Mouse (Mus musculus) left cerebral cortex, adult 2 months (tissue): ENCODE measurements at regions not wholly inside any gene's neighbourhood (a gene's known extent, or its start where the extent isn't known, plus 50 kb on each side); places are given as distances from the start of the nearest gene placed in this dataset.

Experiments used
- DNase-seq, 2 experiments: peaks; one replicate each; pipeline ENCODE4 v3.0.0; 2021 to 2022; ENCODE audit warnings: low spot score in 2 of 2, mixed read lengths in 1 of 2; ENCODE audit errors: extremely low spot score in 1 of 2
- H3K27ac ChIP-seq: fragments of 200-600 bp; 2 replicates; pipeline ENCODE4 v1.8.1; 2022
- H3K4me3 ChIP-seq: fragments of 200-600 bp; 2 replicates; pipeline ENCODE4 v1.8.1; 2022
- CTCF ChIP-seq: fragments of 200-600 bp; IDR thresholded peaks from 2 replicates; pipeline ENCODE4 v1.8.1; 2022; ENCODE audit warnings: antibody characterized with exemption, mild to moderate bottlenecking, moderate library complexity
- intact Hi-C: fragments of 180-260 bp; cut with DNase I; formaldehyde crosslinking; loops from one replicate; pipeline ENCODE4 v1.15.1; 2025

DNA sequence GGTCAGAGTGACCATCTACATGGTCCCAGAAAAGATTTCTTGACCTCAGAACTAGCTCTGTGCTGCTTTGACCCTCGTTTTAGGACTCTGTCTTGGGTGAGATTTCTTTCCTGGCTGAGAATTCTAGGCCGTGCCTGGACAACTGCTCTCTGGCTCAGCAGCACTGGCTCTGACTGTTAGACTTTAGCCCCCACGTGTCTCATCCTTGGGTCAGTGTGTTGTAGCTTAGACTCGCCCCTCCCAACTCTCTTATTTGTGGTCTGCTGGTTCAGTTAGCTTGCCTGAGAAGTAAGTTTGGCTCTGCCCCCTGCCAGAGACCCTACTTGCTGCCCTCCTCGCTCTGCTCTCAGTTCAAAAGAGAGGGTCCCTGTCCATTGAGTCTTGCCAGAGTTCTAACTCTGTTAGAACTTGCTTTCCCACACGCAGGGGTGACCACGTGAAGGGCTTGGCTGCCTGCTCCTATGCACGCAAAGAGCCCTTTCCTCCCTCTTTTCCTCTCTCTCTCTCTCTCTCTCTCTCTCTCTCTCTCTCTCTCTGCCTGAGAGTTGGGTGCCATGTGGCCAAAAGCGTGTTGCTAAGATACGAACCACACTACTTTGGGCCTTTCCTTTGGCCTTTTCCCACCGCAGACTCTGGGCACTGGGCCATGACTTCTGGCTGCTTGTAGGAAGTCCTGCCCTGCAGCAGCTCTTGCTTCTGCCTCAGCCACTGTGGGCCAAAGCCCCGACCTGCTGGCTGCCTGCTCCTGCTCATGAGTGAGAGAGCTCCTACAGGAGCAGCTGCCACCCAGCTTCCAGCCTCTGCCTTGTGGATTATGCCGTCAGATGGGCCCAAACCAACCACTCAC is 344.2 kb upstream of the Amot start:
- H3K4me3 ChIP-seq: no peak overlapping the region
- intact Hi-C loops: no loop called here
- no peak for TF ChIP-seq CTCF
- H3K27ac ChIP-seq: no peak overlapping the region
- peak in 1 of 2 experiments; percentile 13 for DNase-seq

- no peak for DNase-seq
- TF ChIP-seq CTCF: no peak
- intact Hi-C loops: no loop called here
- H3K27ac ChIP-seq: no peak overlapping the region
- no peak overlapping the region for H3K4me3 ChIP-seq
These were observed 328.1 kb upstream of the Amot start for GRCm38 (mm10) chrX:145833106-145833505.

DNA sequence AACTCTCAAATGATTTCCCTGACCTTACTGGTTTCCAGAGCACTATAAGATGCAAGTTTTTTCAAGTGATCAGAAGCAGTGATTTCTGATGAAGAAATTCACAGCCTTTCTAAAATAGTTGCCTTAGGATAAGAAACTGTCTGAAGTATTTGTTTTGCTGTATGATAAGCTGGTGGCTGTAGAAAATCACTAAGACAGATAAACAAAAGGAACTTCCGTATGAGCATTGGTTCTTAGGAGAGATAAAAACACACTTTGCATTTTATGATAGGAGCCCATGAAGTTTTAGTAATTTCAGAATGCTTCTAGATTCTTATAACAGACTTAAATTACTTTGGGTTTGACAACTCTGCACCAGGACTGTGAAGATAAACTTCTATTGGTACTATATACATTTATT is 308.0 kb upstream of the Amot start:
- no peak for TF ChIP-seq CTCF
- Histone ChIP-seq H3K27ac (no peak overlapping the region), H3K4me3 (no peak overlapping the region)
- DNase-seq: no peak
- intact Hi-C loops: no loop called here
